Mouse (Mus musculus): ENCODE results near the gene Cs. TPM values are rescaled to one million over a fixed set of nuclear protein-coding genes. Genes with fewer than 3 reads are reported as not detected.

The Cs gene
- polyA plus RNA-seq, 1 experiment from 2014 or later: 567 TPM

DNA sequence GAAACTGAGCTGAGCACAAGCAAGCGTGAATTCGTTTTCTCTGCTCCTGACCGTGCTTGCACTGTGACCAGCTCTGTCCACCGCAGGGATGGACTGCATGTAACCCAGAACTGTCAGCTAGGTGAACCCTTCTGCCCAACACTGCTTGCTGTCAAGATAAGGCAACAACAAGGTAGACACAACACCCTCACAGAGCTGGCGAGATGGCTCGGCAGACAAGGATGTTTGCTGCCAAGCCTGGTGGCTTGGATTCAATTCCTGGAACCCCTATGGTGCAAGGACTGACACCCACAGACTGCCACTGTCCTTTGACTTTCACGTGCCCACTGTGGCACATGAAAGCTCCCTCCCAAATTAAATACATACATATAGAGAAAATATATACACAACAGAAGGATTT, 66.4 kb downstream of the Cs start:
- no peak overlapping the region for H3K27ac ChIP-seq (ENCODE audit: low read length)
- no peak for ATAC-seq (replicated peaks; ENCODE audit: extremely low read depth, insufficient read depth, low FRiP score)
- no peak overlapping the region for H3K4me2 ChIP-seq (ENCODE audit: low read depth, low read length)
- 79% methylated on average over 7 of the region's 7 CpGs for WGBS
- H3K9me3 ChIP-seq (replicated peaks; ENCODE audit: control insufficient read depth, low read length): no peaks in the 10 kb centered on the region
- H3K36me3 ChIP-seq (ENCODE audit: control insufficient read depth, insufficient read depth): peaks cover 3% of the 10 kb centered on the region; the same call in 1 of the 2 replicates
- no peak overlapping the region for H3K4me3 ChIP-seq (ENCODE audit: low read length)
- H3K27me3 ChIP-seq (ENCODE audit: control insufficient read depth, insufficient read depth, low read length): no peaks in the 10 kb centered on the region
- H3K9ac ChIP-seq (ENCODE audit: low read length): no peak overlapping the region
- peaks cover 5% of the 10 kb centered on the region for H3K4me1 ChIP-seq (ENCODE audit: control insufficient read depth, insufficient read depth, low read length)

DNA sequence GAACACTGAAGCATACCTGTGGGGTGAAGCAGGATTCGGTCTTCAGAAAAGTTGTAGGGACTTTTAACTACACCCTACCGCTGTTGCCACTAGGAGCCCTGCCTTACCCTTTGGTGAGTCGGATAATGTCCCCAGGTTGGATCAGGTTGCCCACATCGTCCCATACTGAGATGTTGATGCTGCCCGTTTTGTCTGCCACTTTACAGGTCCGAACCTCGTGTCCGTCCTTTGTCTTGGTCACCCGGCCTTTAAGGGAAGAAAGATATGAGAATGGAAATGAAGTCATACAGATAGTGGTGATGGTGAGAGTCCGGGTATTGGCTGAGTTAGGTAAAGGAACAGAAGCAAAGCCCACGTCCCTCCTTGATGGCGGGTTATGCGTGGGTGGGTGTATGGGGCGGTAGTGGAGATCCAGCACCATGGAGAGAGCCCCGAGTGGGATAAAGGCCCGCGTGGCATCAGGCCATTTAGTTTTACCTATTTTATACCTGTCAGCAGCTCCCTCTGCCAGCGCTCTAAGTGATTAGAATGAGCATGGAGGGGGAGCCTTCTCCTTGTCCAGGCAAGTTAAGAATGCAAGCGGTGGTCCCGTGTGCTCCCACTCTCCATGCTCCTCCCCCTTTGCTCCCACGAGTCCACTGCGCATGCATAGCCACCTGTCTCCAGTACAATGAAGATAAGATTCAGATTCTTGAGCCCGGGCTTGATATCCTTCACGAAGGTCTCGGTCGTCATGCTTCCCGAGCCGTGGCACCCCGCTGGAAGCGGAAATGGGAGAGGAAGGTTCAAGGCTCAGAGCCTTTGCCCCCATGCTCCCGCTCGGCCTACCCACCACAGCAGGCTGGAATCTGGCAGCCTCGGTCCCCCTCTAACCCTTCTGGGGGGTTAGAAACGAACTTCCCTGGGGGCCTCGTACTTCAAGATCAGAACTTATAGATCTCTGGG, 71.3 kb downstream of the Cs start:
- Histone ChIP-seq H3K9ac (ENCODE audit: low read length) (peak overlapping the region; percentile 88), H3K36me3 (ENCODE audit: control insufficient read depth, insufficient read depth) (peaks cover 3% of the 10 kb centered on the region; the same call in 1 of the 2 replicates), H3K27ac (ENCODE audit: low read length) (peak overlapping the region; percentile 68), H3K4me2 (ENCODE audit: low read depth, low read length) (peak overlapping the region; percentile 97), H3K9me3 (replicated peaks; ENCODE audit: control insufficient read depth, low read length) (no peaks in the 10 kb centered on the region), H3K4me3 (ENCODE audit: low read length) (peak overlapping the region; percentile 78), H3K4me1 (ENCODE audit: control insufficient read depth, insufficient read depth, low read length) (peaks cover 29% of the 10 kb centered on the region), H3K27me3 (ENCODE audit: control insufficient read depth, insufficient read depth, low read length) (no peaks in the 10 kb centered on the region)
- WGBS: 13% methylated on average over 35 of the region's 35 CpGs
- ATAC-seq (replicated peaks; ENCODE audit: extremely low read depth, insufficient read depth, low FRiP score): no peak

DNA sequence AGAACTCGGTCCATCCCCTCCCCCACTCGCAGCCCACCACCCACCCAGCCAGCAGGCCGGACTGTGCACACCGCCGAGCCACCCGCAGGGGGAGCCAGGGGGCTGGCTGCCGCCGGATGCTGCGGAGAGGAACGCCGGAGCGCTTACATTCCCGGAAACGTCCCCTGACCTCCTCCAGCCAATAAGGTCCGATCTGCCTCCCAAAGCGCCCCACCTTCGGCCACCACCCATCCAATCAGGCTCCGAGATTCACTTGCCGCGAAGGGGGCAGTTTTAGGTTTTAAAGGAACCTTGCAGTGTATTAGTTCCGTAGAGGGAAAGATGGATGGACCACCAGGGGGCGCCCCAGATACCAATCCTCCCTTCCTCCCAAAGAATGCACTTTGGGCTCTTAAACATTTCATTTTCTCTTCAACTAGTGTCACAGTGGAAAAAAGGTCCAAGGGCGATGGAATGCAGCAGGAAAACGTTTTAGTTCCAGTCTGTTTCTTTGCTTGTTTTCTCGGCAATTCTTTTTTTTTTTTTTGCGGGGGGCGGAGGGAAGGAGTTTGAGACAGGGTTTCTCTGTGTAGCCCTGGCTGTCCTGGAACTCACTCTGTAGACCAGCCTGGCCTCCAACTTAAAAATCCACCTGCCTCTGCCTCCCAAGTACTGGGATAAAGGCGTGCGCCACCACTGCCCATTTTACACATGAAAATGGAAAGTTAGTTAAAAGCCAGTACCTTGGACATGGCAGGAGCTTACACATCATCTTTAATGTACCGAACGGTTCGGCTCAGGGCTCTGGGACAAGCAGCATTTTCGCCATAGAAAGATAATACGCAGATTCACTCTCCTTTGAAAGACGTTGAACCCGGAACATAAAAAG, 72.4 kb downstream of the Cs start:
- peak overlapping the region; percentile 100 for H3K4me3 ChIP-seq (ENCODE audit: low read length)
- peak overlapping the region; percentile 98 for H3K27ac ChIP-seq (ENCODE audit: low read length)
- H3K9ac ChIP-seq (ENCODE audit: low read length): peak overlapping the region; percentile 90
- H3K4me2 ChIP-seq (ENCODE audit: low read depth, low read length): peak overlapping the region; percentile 98
- WGBS: 6% methylated on average over 36 of the region's 36 CpGs
- peaks cover 6% of the 10 kb centered on the region; the same call in 1 of the 2 replicates for H3K36me3 ChIP-seq (ENCODE audit: control insufficient read depth, insufficient read depth)
- no peaks in the 10 kb centered on the region for H3K9me3 ChIP-seq (replicated peaks; ENCODE audit: control insufficient read depth, low read length)
- peaks cover 32% of the 10 kb centered on the region for H3K4me1 ChIP-seq (ENCODE audit: control insufficient read depth, insufficient read depth, low read length)
- ATAC-seq (replicated peaks; ENCODE audit: extremely low read depth, insufficient read depth, low FRiP score): peak; percentile 87
- H3K27me3 ChIP-seq (ENCODE audit: control insufficient read depth, insufficient read depth, low read length): no peaks in the 10 kb centered on the region

DNA sequence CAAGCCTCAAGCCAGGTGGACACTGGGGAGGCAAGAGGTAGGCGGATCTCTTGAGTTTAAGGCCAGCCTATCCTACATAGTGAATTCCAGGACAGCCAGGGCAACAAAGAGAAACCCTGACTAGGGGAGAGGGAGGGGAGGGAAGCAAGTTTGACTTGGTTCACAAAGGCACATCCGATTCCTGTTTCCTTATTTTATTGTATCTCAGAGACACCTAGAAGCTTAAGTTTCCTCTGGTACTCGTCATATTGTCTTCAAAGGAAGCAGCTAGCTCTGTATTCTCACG, 73.0 kb downstream of the Cs start:
- WGBS: 23% methylated on average over 4 of the region's 4 CpGs
- Histone ChIP-seq H3K27me3 (ENCODE audit: control insufficient read depth, insufficient read depth, low read length) (no peaks in the 10 kb centered on the region), H3K27ac (ENCODE audit: low read length) (peak overlapping the region; percentile 98), H3K4me2 (ENCODE audit: low read depth, low read length) (peak overlapping the region; percentile 98), H3K4me1 (ENCODE audit: control insufficient read depth, insufficient read depth, low read length) (peaks cover 32% of the 10 kb centered on the region), H3K9ac (ENCODE audit: low read length) (peak overlapping the region; percentile 90), H3K4me3 (ENCODE audit: low read length) (peak overlapping the region; percentile 100), H3K9me3 (replicated peaks; ENCODE audit: control insufficient read depth, low read length) (no peaks in the 10 kb centered on the region), H3K36me3 (ENCODE audit: control insufficient read depth, insufficient read depth) (peaks cover 6% of the 10 kb centered on the region; the same call in 1 of the 2 replicates)
- no peak for ATAC-seq (replicated peaks; ENCODE audit: extremely low read depth, insufficient read depth, low FRiP score)

GRCm38 (mm10) chr10:128411211-128412054, 73.9 kb downstream of the Cs start, which contains the start of the genes Nabp2 and Rnf41:
TSS of gene Nabp2 (minus strand) at chr10:128411492.
TSS of gene Rnf41 (plus strand) at chr10:128411657.
- under 1% methylated on average over 49 of the region's 50 CpGs for WGBS
- Histone ChIP-seq H3K27me3 (ENCODE audit: control insufficient read depth, insufficient read depth, low read length) (no peaks in the 10 kb centered on the region), H3K9me3 (replicated peaks; ENCODE audit: control insufficient read depth, low read length) (no peaks in the 10 kb centered on the region), H3K36me3 (ENCODE audit: control insufficient read depth, insufficient read depth) (peaks cover 8% of the 10 kb centered on the region; the same call in 1 of the 2 replicates), H3K27ac (ENCODE audit: low read length) (peak within 1 kb of the TSS; percentile 98), H3K4me1 (ENCODE audit: control insufficient read depth, insufficient read depth, low read length) (peaks cover 32% of the 10 kb centered on the region), H3K4me2 (ENCODE audit: low read depth, low read length) (peak within 1 kb of the TSS; percentile 98), H3K9ac (ENCODE audit: low read length) (peak within 1 kb of the TSS; percentile 90), H3K4me3 (ENCODE audit: low read length) (peak within 1 kb of the TSS; percentile 100)
- ATAC-seq (replicated peaks; ENCODE audit: extremely low read depth, insufficient read depth, low FRiP score): peak; percentile 88

DNA sequence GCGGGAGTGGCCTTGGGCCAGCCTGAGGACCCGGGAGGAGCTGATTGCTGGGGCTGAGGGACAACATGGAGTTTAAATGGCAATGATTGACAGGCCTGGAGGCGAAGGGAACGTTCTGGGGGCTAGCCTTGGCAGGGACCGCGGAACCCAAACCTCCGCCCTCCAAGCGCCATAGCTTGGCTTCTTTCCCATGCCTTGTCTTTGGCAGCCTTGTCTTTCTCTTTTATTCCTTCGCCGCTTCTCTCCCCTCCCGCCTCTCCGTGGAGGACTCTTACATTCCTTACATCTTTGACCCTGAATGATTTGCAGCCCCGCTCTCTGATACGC, 74.5 kb downstream of the Cs start:
- Histone ChIP-seq H3K4me3 (ENCODE audit: low read length) (peak overlapping the region; percentile 100), H3K27ac (ENCODE audit: low read length) (peak overlapping the region; percentile 98), H3K4me1 (ENCODE audit: control insufficient read depth, insufficient read depth, low read length) (peaks cover 32% of the 10 kb centered on the region), H3K36me3 (ENCODE audit: control insufficient read depth, insufficient read depth) (peaks cover 12% of the 10 kb centered on the region; the same call in 1 of the 2 replicates), H3K9ac (ENCODE audit: low read length) (peak overlapping the region; percentile 90), H3K9me3 (replicated peaks; ENCODE audit: control insufficient read depth, low read length) (no peaks in the 10 kb centered on the region), H3K4me2 (ENCODE audit: low read depth, low read length) (peak overlapping the region; percentile 98), H3K27me3 (ENCODE audit: control insufficient read depth, insufficient read depth, low read length) (no peaks in the 10 kb centered on the region)
- under 1% methylated on average over 14 of the region's 14 CpGs for WGBS
- ATAC-seq (replicated peaks; ENCODE audit: extremely low read depth, insufficient read depth, low FRiP score): peak; percentile 6

Small RNA genes within 50 kb of the gene (microRNA-seq; reads per million reads assigned to microRNA genes)
- gene Gm25361 (not detected), gene Gm26308 (not detected), gene Mir6914 (not detected), gene Mir6915 (1.2 reads per million)

Other genes with a start within 250 kb of the Cs start
- 6.6 and 8.5 TPM in 2 replicates for gene Baz2a, start 246.2 kb upstream of the Cs start, polyA plus RNA-seq (2015; fragmentation: Nextera tagmentation; extraction: Ambion mirVana)
- gene Rbms2, start 157.4 kb upstream of the Cs start, polyA plus RNA-seq (2015; fragmentation: Nextera tagmentation; extraction: Ambion mirVana): 35.8 and 37.7 TPM in 2 replicates
- gene Gls2, start 143.3 kb upstream of the Cs start, polyA plus RNA-seq (2015; fragmentation: Nextera tagmentation; extraction: Ambion mirVana): 0.88 and 1.0 TPM in 2 replicates
- 45.1 and 46.1 TPM in 2 replicates for gene Spryd4, start 125.9 kb upstream of the Cs start, polyA plus RNA-seq (2015; fragmentation: Nextera tagmentation; extraction: Ambion mirVana)
- gene Mip, start 111.9 kb upstream of the Cs start, polyA plus RNA-seq (2015; fragmentation: Nextera tagmentation; extraction: Ambion mirVana): not detected in 2 replicates
- 29.6 and 30.4 TPM in 2 replicates for gene Timeless, start 105.7 kb upstream of the Cs start, polyA plus RNA-seq (2015; fragmentation: Nextera tagmentation; extraction: Ambion mirVana)
- gene Apon, start 83.6 kb upstream of the Cs start, polyA plus RNA-seq (2015; fragmentation: Nextera tagmentation; extraction: Ambion mirVana): 0.17 TPM in 1 of 2 replicates, not detected in the other
- 0.15 and 0.26 TPM in 2 replicates for gene Apof, start 69.1 kb upstream of the Cs start, polyA plus RNA-seq (2015; fragmentation: Nextera tagmentation; extraction: Ambion mirVana)
- gene Stat2, start 67.2 kb upstream of the Cs start, polyA plus RNA-seq (2015; fragmentation: Nextera tagmentation; extraction: Ambion mirVana): 11.3 and 11.8 TPM in 2 replicates
- 4.3 and 6.0 TPM in 2 replicates for gene Il23a, start 39.0 kb upstream of the Cs start, polyA plus RNA-seq (2015; fragmentation: Nextera tagmentation; extraction: Ambion mirVana)
- 26.1 and 28.1 TPM in 2 replicates for gene Pan2, start 34.4 kb upstream of the Cs start, polyA plus RNA-seq (2015; fragmentation: Nextera tagmentation; extraction: Ambion mirVana)
- gene Cnpy2, start 15.3 kb upstream of the Cs start, polyA plus RNA-seq (2015; fragmentation: Nextera tagmentation; extraction: Ambion mirVana): 184 and 195 TPM in 2 replicates
- 13.4 and 19.4 TPM in 2 replicates for gene Coq10a, start 31.3 kb downstream of the Cs start, polyA plus RNA-seq (2015; fragmentation: Nextera tagmentation; extraction: Ambion mirVana)
- 8.1 and 8.5 TPM in 2 replicates for gene Ankrd52, start 39.4 kb downstream of the Cs start, polyA plus RNA-seq (2015; fragmentation: Nextera tagmentation; extraction: Ambion mirVana)
- 0.41 TPM in 1 of 2 replicates, not detected in the other for gene Slc39a5, start 63.5 kb downstream of the Cs start, polyA plus RNA-seq (2015; fragmentation: Nextera tagmentation; extraction: Ambion mirVana)
- gene Nabp2, start 73.8 kb downstream of the Cs start, polyA plus RNA-seq (2015; fragmentation: Nextera tagmentation; extraction: Ambion mirVana): 55.9 and 60.4 TPM in 2 replicates
- gene Rnf41, start 73.9 kb downstream of the Cs start, polyA plus RNA-seq (2015; fragmentation: Nextera tagmentation; extraction: Ambion mirVana): 29.9 and 31.7 TPM in 2 replicates
- gene Smarcc2, start 121.5 kb downstream of the Cs start, polyA plus RNA-seq (2015; fragmentation: Nextera tagmentation; extraction: Ambion mirVana): 54.9 and 57.5 TPM in 2 replicates
- 945 and 1,125 TPM in 2 replicates for gene Myl6, start 156.4 kb downstream of the Cs start, polyA plus RNA-seq (2015; fragmentation: Nextera tagmentation; extraction: Ambion mirVana)
- 4.2 and 4.4 TPM in 2 replicates for gene Myl6b, start 161.0 kb downstream of the Cs start, polyA plus RNA-seq (2015; fragmentation: Nextera tagmentation; extraction: Ambion mirVana)
- 22.5 and 25.7 TPM in 2 replicates for gene Esyt1, start 188.1 kb downstream of the Cs start, polyA plus RNA-seq (2015; fragmentation: Nextera tagmentation; extraction: Ambion mirVana)
- gene Zc3h10, start 210.0 kb downstream of the Cs start, polyA plus RNA-seq (2015; fragmentation: Nextera tagmentation; extraction: Ambion mirVana): 8.4 and 9.5 TPM in 2 replicates
- 1,776 and 2,205 TPM in 2 replicates for gene Rpl41, start 211.6 kb downstream of the Cs start, polyA plus RNA-seq (2015; fragmentation: Nextera tagmentation; extraction: Ambion mirVana)
- 125 and 150 TPM in 2 replicates for gene Pa2g4, start 228.3 kb downstream of the Cs start, polyA plus RNA-seq (2015; fragmentation: Nextera tagmentation; extraction: Ambion mirVana)

Data from heart, embryonic 16.5 days (tissue).